Mouse (Mus musculus) neural tube, embryonic 12.5 days (tissue): Measurements from ENCODE around the gene Bmp8b. TPM values are rescaled to one million over a fixed set of nuclear protein-coding genes. Genes with fewer than 3 reads are reported as not detected.
"Not testable (repeated sequence)": the region's sequence is repeated elsewhere in the genome, so short reads cannot be mapped to it uniquely, and the experiment has no call there.

ENCODE experiments used
- ATAC-seq: fragments of 200-750 bp; cut with Nextera tagmentation; 2 replicates; pipeline ENCODE4 v1.8.0; 2017; ENCODE audit warnings: low read depth, mild to moderate bottlenecking, moderate TSS enrichment, moderate library complexity; ENCODE audit not compliant: low FRiP score
- H3K27ac ChIP-seq: fragments of 300-500 bp; sonication (generic); 2 replicates; pipeline ENCODE4 v1.5.1; 2016
- H3K27me3 ChIP-seq: fragments of 300-500 bp; sonication (generic); replicated peaks from 2 replicates; pipeline ENCODE4 v1.6.1; 2016; ENCODE audit warnings: mild to moderate bottlenecking
- H3K36me3 ChIP-seq: fragments of 300-500 bp; sonication (generic); 2 replicates; pipeline ENCODE4 v1.6.1; 2016; ENCODE audit warnings: mild to moderate bottlenecking
- H3K4me1 ChIP-seq: fragments of 300-500 bp; sonication (generic); 2 replicates; pipeline ENCODE4 v1.6.1; 2016
- H3K4me2 ChIP-seq: fragments of 300-500 bp; sonication (generic); replicated peaks from 2 replicates; pipeline ENCODE4 v1.6.1; 2016; ENCODE audit warnings: mild to moderate bottlenecking
- H3K4me3 ChIP-seq: fragments of 300-500 bp; sonication (generic); 2 replicates; pipeline ENCODE4 v1.5.1; 2016
- H3K9ac ChIP-seq: fragments of 300-500 bp; sonication (generic); 2 replicates; pipeline ENCODE4 v1.6.1; 2016; ENCODE audit warnings: mild to moderate bottlenecking
- H3K9me3 ChIP-seq: fragments of 300-500 bp; sonication (generic); 2 replicates; pipeline ENCODE4 v1.6.1; 2016; ENCODE audit warnings: mild to moderate bottlenecking
- WGBS: fragments of 180-500 bp; shearing (Covaris S2); methylation state at CpG from one replicate; pipeline ENCODE4 v1.1.7; 2016; 5-methylcytosine and 5-hydroxymethylcytosine counted together
- polyA plus RNA-seq: library from polyadenylated mRNA; unstranded; fragments of >200 nt; fragmentation: Nextera tagmentation; extraction: Ambion mirVana; gene quantifications from 2 replicates; pipeline ENCODE4 v1.2.1, GENCODE M21; 2016

Bmp8b gene
- polyA plus RNA-seq, 1 experiment from 2014 or later, result 0.29 TPM

GRCm38 (mm10) chr4:123114651-123115050, 9.7 kb downstream of the Bmp8b start:
- not testable (repeated sequence) for H3K4me2 ChIP-seq, H3K9me3 ChIP-seq, ATAC-seq, H3K4me1 ChIP-seq, H3K36me3 ChIP-seq, H3K4me3 ChIP-seq, H3K27ac ChIP-seq, H3K9ac ChIP-seq
- peaks cover 15% of the 10 kb centered on the region for H3K27me3 ChIP-seq
- WGBS, result 93% methylated on average over 4 of the region's 4 CpGs

GRCm38 (mm10) chr4:123116011-123116410, 11.0 kb downstream of the Bmp8b start, which contains the start of gene Oxct2b:
Gene Oxct2b (plus strand): TSS chr4:123116266.
- H3K9me3 ChIP-seq, result no peaks in the 10 kb centered on the region
- ATAC-seq, result peak; percentile 15; the same call in 1 of the 2 replicates
- peaks cover 15% of the 10 kb centered on the region for H3K27me3 ChIP-seq
- H3K4me3 ChIP-seq, result peak within 1 kb of the TSS; percentile 33
- H3K9ac ChIP-seq, result no peak within 1 kb of the TSS; the same call in 1 of the 2 replicates
- no peaks in the 10 kb centered on the region for H3K36me3 ChIP-seq
- WGBS, result 11% methylated on average over 22 of the region's 22 CpGs
- no peak within 1 kb of the TSS for H3K27ac ChIP-seq
- peak within 1 kb of the TSS; percentile 57 for H3K4me2 ChIP-seq
- H3K4me1 ChIP-seq, result no peaks in the 10 kb centered on the region

GRCm38 (mm10) chr4:123116640-123117039, 11.7 kb downstream of the Bmp8b start:
- peak overlapping the region; percentile 57 for H3K4me2 ChIP-seq
- not testable (repeated sequence) for H3K4me1 ChIP-seq, H3K27ac ChIP-seq, H3K9me3 ChIP-seq, H3K9ac ChIP-seq, H3K36me3 ChIP-seq
- peak; percentile 56 for ATAC-seq
- peaks cover 15% of the 10 kb centered on the region for H3K27me3 ChIP-seq
- 0 out of 2 replicates have a peak overlapping the region, but pooled peaks have one; percentile 9 for H3K4me3 ChIP-seq
- WGBS, result 16% methylated on average over 40 of the region's 42 CpGs

GRCm38 (mm10) chr4:123121286-123121685, 16.3 kb downstream of the Bmp8b start:
- H3K9me3 ChIP-seq, result no peaks in the 10 kb centered on the region
- no peak overlapping the region for H3K4me3 ChIP-seq
- peaks cover 12% of the 10 kb centered on the region for H3K36me3 ChIP-seq
- WGBS, result 90% methylated on average over 2 of the region's 2 CpGs
- no peaks in the 10 kb centered on the region for H3K4me1 ChIP-seq
- H3K4me2 ChIP-seq, result no peak overlapping the region
- H3K27me3 ChIP-seq, result peaks cover 9% of the 10 kb centered on the region
- ATAC-seq, result no peak
- no peak overlapping the region for H3K9ac ChIP-seq
- H3K27ac ChIP-seq, result no peak overlapping the region

GRCm38 (mm10) chr4:123126626-123127025, 21.7 kb downstream of the Bmp8b start:
- H3K36me3 ChIP-seq, result peaks cover 59% of the 10 kb centered on the region
- 95% methylated on average over 7 of the region's 7 CpGs for WGBS
- H3K9ac ChIP-seq, result no peak overlapping the region
- H3K4me1 ChIP-seq, result no peaks in the 10 kb centered on the region
- no peaks in the 10 kb centered on the region for H3K9me3 ChIP-seq
- no peak overlapping the region for H3K27ac ChIP-seq
- no peak for ATAC-seq
- H3K4me3 ChIP-seq, result no peak overlapping the region
- no peaks in the 10 kb centered on the region for H3K27me3 ChIP-seq
- H3K4me2 ChIP-seq, result no peak overlapping the region

- Histone ChIP-seq H3K4me1 (no peaks in the 10 kb centered on the region), H3K4me2 (no peak overlapping the region), H3K27me3 (no peaks in the 10 kb centered on the region), H3K9me3 (no peaks in the 10 kb centered on the region), H3K36me3 (peaks cover 64% of the 10 kb centered on the region), H3K9ac (no peak overlapping the region), H3K27ac (no peak overlapping the region), H3K4me3 (no peak overlapping the region)
- ATAC-seq, result no peak
- WGBS, result 93% methylated on average over 4 of the region's 4 CpGs
Observed at GRCm38 (mm10) chr4:123127051-123127450, 22.1 kb downstream of the Bmp8b start.

GRCm38 (mm10) chr4:123137551-123137950, 32.6 kb downstream of the Bmp8b start:
- H3K4me3 ChIP-seq, result no peak overlapping the region
- no peak overlapping the region for H3K4me2 ChIP-seq
- no peaks in the 10 kb centered on the region for H3K9me3 ChIP-seq
- H3K4me1 ChIP-seq, result peaks cover 13% of the 10 kb centered on the region
- peaks cover 37% of the 10 kb centered on the region for H3K36me3 ChIP-seq
- WGBS, result 89% methylated on average over 3 of the region's 3 CpGs
- no peaks in the 10 kb centered on the region for H3K27me3 ChIP-seq
- no peak overlapping the region for H3K9ac ChIP-seq
- no peak for ATAC-seq
- H3K27ac ChIP-seq, result no peak overlapping the region

- Histone ChIP-seq H3K27ac (no peak within 1 kb of the TSS), H3K27me3 (no peaks in the 10 kb centered on the region), H3K4me2 (peak within 1 kb of the TSS; percentile 91), H3K9me3 (no peaks in the 10 kb centered on the region), H3K36me3 (peaks cover 20% of the 10 kb centered on the region), H3K4me3 (peak within 1 kb of the TSS; percentile 67), H3K9ac (peak within 1 kb of the TSS; percentile 62), H3K4me1 (peaks cover 13% of the 10 kb centered on the region)
- ATAC-seq, result peak; percentile 96
- WGBS, result 1% methylated on average over 34 of the region's 34 CpGs
Observed at GRCm38 (mm10) chr4:123139513-123140154, 34.7 kb downstream of the Bmp8b start, which contains the start of gene Ppie. Gene Ppie (minus strand): TSS chr4:123139951.

GRCm38 (mm10) chr4:123147446-123148150, 42.6 kb downstream of the Bmp8b start:
- ATAC-seq, result no peak
- Histone ChIP-seq H3K4me3 (no peak overlapping the region), H3K36me3 (no peaks in the 10 kb centered on the region), H3K27ac (no peak overlapping the region), H3K27me3 (no peaks in the 10 kb centered on the region), H3K4me2 (no peak overlapping the region), H3K9me3 (no peaks in the 10 kb centered on the region), H3K4me1 (no peaks in the 10 kb centered on the region), H3K9ac (no peak overlapping the region)
- 81% methylated on average over 5 of the region's 5 CpGs for WGBS

GRCm38 (mm10) chr4:123152003-123152402, 47.0 kb downstream of the Bmp8b start:
- H3K4me1 ChIP-seq, result no peaks in the 10 kb centered on the region; the same call in 1 of the 2 replicates
- H3K9me3 ChIP-seq, result no peaks in the 10 kb centered on the region
- no peak overlapping the region for H3K9ac ChIP-seq
- H3K36me3 ChIP-seq, result no peaks in the 10 kb centered on the region
- ATAC-seq, result no peak
- no peak overlapping the region for H3K4me2 ChIP-seq
- no peak overlapping the region for H3K27ac ChIP-seq
- no peaks in the 10 kb centered on the region for H3K27me3 ChIP-seq
- H3K4me3 ChIP-seq, result no peak overlapping the region
- 75% methylated on average over 4 of the region's 4 CpGs for WGBS

- Histone ChIP-seq H3K36me3 (no peaks in the 10 kb centered on the region), H3K4me1 (no peaks in the 10 kb centered on the region; the same call in 1 of the 2 replicates), H3K27me3 (no peaks in the 10 kb centered on the region), H3K9me3 (no peaks in the 10 kb centered on the region), H3K4me3 (no peak overlapping the region), H3K4me2 (no peak overlapping the region), H3K27ac (no peak overlapping the region), H3K9ac (no peak overlapping the region)
- 51% methylated on average over 5 of the region's 5 CpGs for WGBS
- no peak for ATAC-seq
Observed at GRCm38 (mm10) chr4:123152976-123153375, 48.0 kb downstream of the Bmp8b start.

- WGBS, result 32% methylated on average over 4 of the region's 4 CpGs
- no peak for ATAC-seq
- Histone ChIP-seq H3K9me3 (no peaks in the 10 kb centered on the region), H3K9ac (no peak overlapping the region), H3K4me2 (no peak overlapping the region), H3K36me3 (no peaks in the 10 kb centered on the region), H3K4me3 (no peak overlapping the region), H3K4me1 (no peaks in the 10 kb centered on the region; the same call in 1 of the 2 replicates), H3K27me3 (no peaks in the 10 kb centered on the region), H3K27ac (no peak overlapping the region)
Observed at GRCm38 (mm10) chr4:123155004-123155403, 50.0 kb downstream of the Bmp8b start.
